Mouse (Mus musculus) C2C12 (cell line): ENCODE measurements at regions not wholly inside any gene's neighbourhood (a gene's known extent, or its start where the extent isn't known, plus 50 kb on each side); places are given as distances from the start of the nearest gene placed in this dataset.

Experiments
- H3K27me3 ChIP-seq: one replicate; pipeline ENCODE4 v1.6.1; 2011; ENCODE audit not compliant: control insufficient read depth, insufficient read depth, insufficient read length
- H3K36me3 ChIP-seq: one replicate; pipeline ENCODE4 v1.6.1; 2011; ENCODE audit not compliant: control insufficient read depth, insufficient read depth
- H3K4me3 ChIP-seq: one replicate; pipeline ENCODE4 v1.5.1; 2011; ENCODE audit warnings: mild to moderate bottlenecking, control low read depth; ENCODE audit not compliant: poor library complexity, insufficient read depth, severe bottlenecking
- H3K79me2 ChIP-seq: one replicate; pipeline ENCODE4 v1.6.1; 2011; ENCODE audit not compliant: control insufficient read depth, insufficient read depth
- H3K79me3 ChIP-seq: one replicate; pipeline ENCODE4 v1.6.1; 2011; ENCODE audit warnings: low read depth, control low read depth
- H3ac ChIP-seq: one replicate; pipeline ENCODE3; 2011; ENCODE audit warnings: low read depth; ENCODE audit not compliant: control insufficient read depth, insufficient read length
- CEBPB ChIP-seq: IDR thresholded peaks from one replicate; pipeline ENCODE4 v1.6.1; 2011; ENCODE audit warnings: low read depth, mild to moderate bottlenecking, control low read depth, moderate library complexity
- CTCF ChIP-seq: IDR thresholded peaks from one replicate; pipeline ENCODE4 v1.5.1; 2011; ENCODE audit not compliant: control insufficient read depth, insufficient read depth, insufficient read length
- FOSL1 ChIP-seq: IDR thresholded peaks from one replicate; pipeline ENCODE4 v1.8.0; 2011; ENCODE audit warnings: mild to moderate bottlenecking, low read length; ENCODE audit not compliant: poor library complexity, insufficient read depth, severe bottlenecking
- MAX ChIP-seq: IDR thresholded peaks from one replicate; pipeline ENCODE4 v1.6.1; 2011; ENCODE audit warnings: mild to moderate bottlenecking, control low read depth
- MYOD1 ChIP-seq: IDR thresholded peaks from one replicate; pipeline ENCODE4 v1.6.1; 2011; ENCODE audit warnings: low read depth; ENCODE audit not compliant: control insufficient read depth, insufficient read length
- MYOG ChIP-seq: IDR thresholded peaks from one replicate; pipeline ENCODE4 v1.6.1; 2011; ENCODE audit not compliant: control insufficient read depth, insufficient read length; ENCODE audit errors: extremely low read depth
- USF1 ChIP-seq: IDR thresholded peaks from one replicate; pipeline ENCODE4 v1.6.1; 2011; ENCODE audit warnings: low read depth, mild to moderate bottlenecking, control low read depth, moderate library complexity

DNA sequence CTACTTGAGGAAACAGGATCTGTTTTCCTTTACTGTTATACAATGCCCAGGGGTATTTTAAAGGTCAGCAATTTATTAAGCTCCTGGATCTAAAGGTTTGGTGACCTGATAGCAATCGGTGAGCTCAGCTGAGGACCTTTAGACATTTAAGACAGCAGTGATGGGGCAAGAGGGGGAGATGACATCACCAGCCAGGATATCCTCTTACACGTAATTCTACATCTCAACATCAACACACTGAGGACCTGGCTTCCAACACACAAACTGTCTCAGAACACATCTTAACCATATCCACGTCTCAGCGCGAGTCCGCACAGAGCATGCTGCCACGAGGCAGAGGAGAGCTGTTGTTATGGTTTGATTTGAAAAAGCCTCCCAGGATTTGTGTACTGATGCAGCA is 69.2 kb downstream of the Nhlrc3 start:
- H3K4me3 ChIP-seq = no peak overlapping the region
- H3K79me3 ChIP-seq = no peaks in the 10 kb centered on the region
- TF ChIP-seq MYOD1 (no peak), MAX (no peak), FOSL1 (no peak), CTCF (no peak), CEBPB (no peak)
- H3K27me3 ChIP-seq = no peaks in the 10 kb centered on the region
- no peaks in the 10 kb centered on the region for H3K36me3 ChIP-seq
- H3ac ChIP-seq = no peak overlapping the region
- H3K79me2 ChIP-seq = no peaks in the 10 kb centered on the region

DNA sequence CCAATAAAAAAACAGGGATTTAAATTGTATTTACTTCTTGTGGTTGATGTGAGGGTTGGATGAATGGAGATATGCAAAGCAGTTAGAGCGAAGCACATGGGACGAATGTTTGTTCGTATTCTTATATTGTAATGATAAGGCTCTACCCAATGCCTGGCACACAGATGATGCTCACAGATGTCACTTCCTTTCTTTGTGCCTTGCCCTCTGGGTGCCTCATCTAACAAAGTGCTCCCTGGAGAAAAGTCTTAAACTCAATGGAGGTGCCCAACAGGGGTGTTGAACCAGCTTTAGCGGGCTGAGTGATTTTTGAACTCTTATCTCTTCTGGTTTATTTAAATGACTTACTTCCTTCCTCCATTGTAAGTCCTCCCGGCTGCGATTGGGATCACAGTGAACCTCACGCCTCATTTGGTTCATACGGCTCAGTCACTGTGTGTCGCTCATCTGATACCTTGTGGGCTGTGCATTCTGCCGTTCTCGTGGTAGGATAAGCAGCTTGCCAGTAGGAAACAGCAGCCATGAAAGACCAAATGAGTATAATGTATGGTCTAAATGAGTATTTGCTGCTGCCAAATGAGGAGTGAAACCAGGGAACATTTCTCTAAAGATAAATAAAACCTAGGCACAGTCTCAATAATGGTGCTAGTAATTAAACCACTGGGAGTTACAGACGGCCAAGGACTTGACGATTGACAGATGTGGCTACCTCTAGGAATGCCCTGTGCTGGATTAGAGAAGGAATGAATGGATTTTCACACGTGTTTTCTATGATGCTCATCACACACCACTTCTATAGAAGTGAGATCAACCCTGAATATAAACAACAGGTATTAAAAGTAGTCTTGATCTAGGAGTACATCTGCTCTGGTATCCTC is 81.2 kb downstream of the Nhlrc3 start:
- H3K79me3 ChIP-seq = no peaks in the 10 kb centered on the region
- TF ChIP-seq CEBPB (no peak), MYOD1 (no peak), MAX (no peak), MYOG (no peak), USF1 (no peak), CTCF (no peak), FOSL1 (no peak)
- no peak overlapping the region for H3ac ChIP-seq
- no peaks in the 10 kb centered on the region for H3K36me3 ChIP-seq
- H3K4me3 ChIP-seq = no peak overlapping the region
- H3K27me3 ChIP-seq = no peaks in the 10 kb centered on the region
- no peaks in the 10 kb centered on the region for H3K79me2 ChIP-seq

DNA sequence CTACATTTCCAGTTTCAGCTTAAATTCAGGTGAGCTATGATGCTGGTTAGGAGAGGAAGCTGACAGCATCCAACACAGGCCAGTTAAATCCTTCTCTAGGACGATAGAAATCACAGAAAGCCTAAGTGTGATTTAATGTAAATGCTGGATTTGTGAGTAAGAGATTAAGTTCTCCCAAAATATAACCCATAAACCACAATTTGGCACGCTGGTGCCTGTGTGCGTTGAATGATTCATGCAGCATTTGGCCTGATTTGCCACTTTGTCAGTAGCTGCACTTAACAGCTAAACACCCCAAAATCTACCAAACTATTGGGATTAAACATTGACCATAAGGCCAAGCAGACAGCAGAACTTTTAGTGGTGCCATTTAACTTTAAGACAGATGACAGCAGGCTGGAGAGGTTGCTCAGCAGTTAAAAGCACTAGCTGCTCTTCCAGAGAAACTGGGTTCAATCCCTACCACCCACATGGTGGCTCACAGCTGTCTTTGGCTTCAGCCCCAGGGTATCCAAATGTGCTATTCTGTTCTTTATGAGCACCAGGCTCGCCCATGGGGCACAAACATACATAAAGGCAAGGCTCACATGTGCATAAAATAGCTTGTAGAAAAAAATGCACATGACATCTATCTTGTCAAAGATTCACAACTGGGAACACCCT is 83.5 kb downstream of the Nhlrc3 start:
- no peaks in the 10 kb centered on the region for H3K79me3 ChIP-seq
- TF ChIP-seq CEBPB (no peak), MYOG (no peak), FOSL1 (peak; percentile 27)

DNA sequence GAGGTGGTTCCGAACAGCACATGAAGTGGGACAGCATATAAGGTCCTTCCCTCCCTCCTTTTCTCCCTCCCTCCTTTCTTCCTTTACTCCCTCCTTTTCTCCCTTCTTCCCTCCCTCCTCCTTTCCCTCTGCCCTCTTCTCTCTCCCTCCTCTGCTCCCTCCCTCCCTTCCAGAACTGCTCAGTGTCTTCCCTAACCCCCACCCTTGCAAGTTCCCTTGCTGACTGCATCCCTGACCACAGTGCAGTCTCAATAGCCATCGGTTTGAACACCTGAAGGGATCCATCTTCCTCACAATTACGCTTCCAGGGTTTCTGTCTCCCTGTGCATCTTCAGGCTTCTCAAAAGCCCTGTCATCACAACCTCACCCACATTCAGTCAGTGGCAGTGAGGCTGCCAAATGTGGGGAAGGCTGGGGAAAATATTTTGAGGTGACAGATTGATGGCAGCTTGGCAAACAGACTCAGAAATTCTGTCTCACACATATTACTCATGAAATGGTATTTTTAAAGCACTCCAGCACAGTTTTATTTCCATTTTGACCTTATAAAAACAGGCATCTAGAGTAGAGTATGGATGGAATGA is 86.2 kb downstream of the Nhlrc3 start:
- Histone ChIP-seq H3K36me3 (no peaks in the 10 kb centered on the region), H3K79me2 (no peaks in the 10 kb centered on the region), H3K4me3 (no peak overlapping the region), H3ac (no peak overlapping the region), H3K79me3 (no peaks in the 10 kb centered on the region), H3K27me3 (no peaks in the 10 kb centered on the region)
- peak; percentile 2 for TF ChIP-seq MYOD1
- no peak for TF ChIP-seq MYOG
- TF ChIP-seq USF1 = no peak
- no peak for TF ChIP-seq MAX
- no peak for TF ChIP-seq CTCF

More for the DNA sequence above, 83.5 kb downstream of the Nhlrc3 start:
- Histone ChIP-seq H3K79me2 (no peaks in the 10 kb centered on the region), H3K36me3 (no peaks in the 10 kb centered on the region), H3K27me3 (no peaks in the 10 kb centered on the region), H3K4me3 (no peak overlapping the region), H3ac (no peak overlapping the region)

DNA sequence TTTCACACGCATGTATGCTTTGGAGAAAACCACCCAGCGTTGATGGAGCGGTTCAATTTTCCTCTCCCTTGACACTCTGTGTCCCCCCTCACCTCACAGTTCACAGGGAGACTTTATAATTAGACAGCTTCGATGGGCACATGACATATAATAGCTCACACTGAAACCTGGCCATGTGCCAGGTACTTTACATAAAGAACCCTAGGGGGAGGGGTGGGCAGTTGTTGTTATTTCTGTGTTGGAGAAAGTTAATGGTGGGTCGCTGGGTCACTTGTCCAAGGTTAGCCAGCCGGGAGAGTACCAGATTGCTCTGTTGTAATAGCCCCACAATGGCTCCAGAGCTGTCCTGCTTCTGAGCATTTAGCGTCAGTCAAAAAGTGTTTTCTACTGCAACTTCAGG is 90.2 kb downstream of the Nhlrc3 start:
- Histone ChIP-seq H3K27me3 (no peaks in the 10 kb centered on the region), H3K4me3 (no peak overlapping the region), H3ac (no peak overlapping the region), H3K36me3 (no peaks in the 10 kb centered on the region), H3K79me2 (no peaks in the 10 kb centered on the region), H3K79me3 (no peaks in the 10 kb centered on the region)
- TF ChIP-seq MAX (no peak), CTCF (no peak)

DNA sequence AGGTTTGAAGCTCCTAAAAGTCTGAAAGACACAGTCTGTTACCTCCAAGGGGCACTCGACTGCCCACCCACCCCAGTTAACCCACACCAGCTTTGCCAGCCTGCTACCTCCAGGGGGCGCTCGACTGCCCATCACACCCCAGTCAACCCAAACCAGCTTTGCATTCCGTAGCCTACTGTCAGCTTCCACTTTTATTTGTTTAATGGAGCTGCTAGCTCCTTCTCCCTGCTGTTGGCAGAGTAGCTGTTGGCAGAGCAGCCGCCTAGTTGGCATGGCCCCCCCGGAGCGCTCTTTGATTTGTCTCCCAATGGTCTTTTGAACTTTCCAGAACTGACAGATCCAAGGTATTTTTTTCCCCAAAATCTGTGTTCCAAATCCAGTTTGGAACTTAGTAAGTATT is 91.2 kb downstream of the Nhlrc3 start:
- Histone ChIP-seq H3K79me2 (no peaks in the 10 kb centered on the region), H3K36me3 (no peaks in the 10 kb centered on the region), H3K4me3 (no peak overlapping the region), H3K27me3 (no peaks in the 10 kb centered on the region), H3ac (no peak overlapping the region), H3K79me3 (no peaks in the 10 kb centered on the region)
- peak; percentile 13 for TF ChIP-seq CTCF
- TF ChIP-seq FOSL1 = no peak
